ENCODE assay signal across 21 mouse cellular contexts in the genomic region with DNA sequence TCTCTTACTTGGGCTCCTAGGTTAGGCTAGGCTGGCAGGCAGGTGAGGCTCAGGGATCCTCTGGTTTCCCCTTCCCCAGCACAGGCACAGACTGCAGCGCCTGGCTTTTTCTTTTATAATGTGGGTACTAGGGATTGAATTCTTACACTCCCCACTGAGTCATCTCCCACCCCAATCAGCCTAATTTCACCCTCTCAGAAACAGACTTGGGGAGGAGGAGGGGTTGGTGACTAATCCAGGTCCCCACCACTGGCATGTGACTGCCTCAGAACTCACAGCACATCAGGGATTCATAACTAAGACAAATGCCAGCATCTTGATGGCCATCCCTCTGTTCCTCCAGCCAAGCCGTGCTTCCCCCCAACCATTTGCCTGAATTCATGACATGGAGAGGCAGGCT.
A peak's percentile ranks its signal among the peaks of the same experiment; 100 is the strongest.
DNase-seq lines count a peak whose midpoint lies in the region; ATAC-seq and TF ChIP-seq lines count a peak whose summit lies in the region.
"Had no signal": no experiment of that assay in that cellular context is flagged by ENCODE, and none has a peak within 500 bp of the region (broad histone marks: within the 10 kb centered on the region; RNA-seq: fewer than 3 reads in every experiment).

No protein-coding gene starts in this region.

- H3K4me2 ChIP-seq in midbrain, embryonic 15.5 days = no peak overlapping the region
- H3K4me2 ChIP-seq: embryonic facial prominence, embryonic 12.5 days; forebrain, embryonic 13.5 days; limb, embryonic 15.5 days; liver, embryonic 15.5 days; midbrain, embryonic 12.5 days; neural tube, embryonic 12.5 days had no signal

- no peak overlapping the region for H3K4me3 ChIP-seq in cerebellum, adult 2 months (replicated peaks; ENCODE audit: insufficient read depth, low read depth, low read length)
- no peak overlapping the region for H3K4me3 ChIP-seq in midbrain, embryonic 15.5 days
- H3K4me3 ChIP-seq: embryonic facial prominence, embryonic 12.5 days; erythroblast, embryonic 14.5 days; forebrain, embryonic 13.5 days; hindbrain, embryonic 10.5 days; limb, embryonic 15.5 days; liver, embryonic 15.5 days; midbrain, embryonic 12.5 days; neural tube, embryonic 12.5 days had no signal

- no peak for ATAC-seq in cerebellum, adult (ENCODE audit: insufficient number of reproducible peaks, low FRiP score, low TSS enrichment)
- ATAC-seq in midbrain, embryonic 15.5 days (replicated peaks) = no peak
- ATAC-seq: forebrain, embryonic 13.5 days had no signal

- no peak overlapping the region for H3K9ac ChIP-seq in midbrain, embryonic 15.5 days
- H3K9ac ChIP-seq: embryonic facial prominence, embryonic 12.5 days; forebrain, embryonic 13.5 days; limb, embryonic 15.5 days; liver, embryonic 15.5 days; midbrain, embryonic 12.5 days; neural tube, embryonic 12.5 days had no signal

- peaks cover 11% of the 10 kb centered on the region for H3K4me1 ChIP-seq in cerebellum, adult 2 months (ENCODE audit: control insufficient read depth, insufficient read depth, low read length)
- H3K4me1 ChIP-seq in midbrain, embryonic 15.5 days = peaks cover 3% of the 10 kb centered on the region
- H3K4me1 ChIP-seq: embryonic facial prominence, embryonic 12.5 days; forebrain, embryonic 13.5 days; hindbrain, embryonic 10.5 days; limb, embryonic 15.5 days; liver, embryonic 15.5 days; midbrain, embryonic 12.5 days; neural tube, embryonic 12.5 days had no signal

- H3K9me3 ChIP-seq in midbrain, embryonic 15.5 days = no peaks in the 10 kb centered on the region
- H3K9me3 ChIP-seq: embryonic facial prominence, embryonic 12.5 days; forebrain, embryonic 13.5 days; hindbrain, embryonic 10.5 days; limb, embryonic 15.5 days; liver, embryonic 15.5 days; midbrain, embryonic 12.5 days; neural tube, embryonic 12.5 days had no signal

- no peaks in the 10 kb centered on the region for H3K36me3 ChIP-seq in midbrain, embryonic 15.5 days (replicated peaks)
- H3K36me3 ChIP-seq: embryonic facial prominence, embryonic 12.5 days; hindbrain, embryonic 10.5 days; limb, embryonic 15.5 days; liver, embryonic 15.5 days; midbrain, embryonic 12.5 days; neural tube, embryonic 12.5 days had no signal

- H3K27ac ChIP-seq in cerebellum, adult 2 months (ENCODE audit: insufficient read depth, low read length) = 0 out of 2 replicates have a peak overlapping the region, but pooled peaks have one; percentile 31
- no peak overlapping the region for H3K27ac ChIP-seq in midbrain, embryonic 15.5 days
- H3K27ac ChIP-seq: embryonic facial prominence, embryonic 12.5 days; forebrain, embryonic 13.5 days; hindbrain, embryonic 10.5 days; limb, embryonic 15.5 days; liver, embryonic 15.5 days; midbrain, embryonic 12.5 days; neural tube, embryonic 12.5 days had no signal

- 68% methylated on average over 2 of the region's 2 CpGs for whole genome bisulfite sequencing in cerebellum, adult 2 months
- 84% methylated on average over 2 of the region's 2 CpGs for WGBS in midbrain, embryonic 15.5 days

- no peak for TF ChIP-seq CTCF in cerebellum, adult 2 months (IDR thresholded peaks at IDR 0.05; ENCODE audit: borderline replicate concordance, insufficient read depth, low read depth, low read length)

- DNase-seq in cerebellum, adult 2 months = no peak
- peak; percentile 34 to 42 for DNase-seq in layer of hippocampus, adult 18-20 months (ENCODE audit: low spot score in 2 of 2)
- DNase-seq in layer of hippocampus, adult 9-11 months = no peak
- peak; percentile 51 for DNase-seq in right cerebral cortex, postnatal 25 days
- no peak for DNase-seq in right cerebral cortex, postnatal 4 days
- no peak for DNase-seq in thymus, adult 18-20 months
- DNase-seq: cerebellum, adult 9-11 months; gastrocnemius, postnatal 25 days; kidney, adult 11 months; lung, postnatal 10 days; thymus, postnatal 25 days had no signal

- TF ChIP-seq POLR2A in cerebellum, adult 2 months (IDR thresholded peaks at IDR 0.05; ENCODE audit: borderline replicate concordance, insufficient read depth, low read length) = no peak

- H3K27me3 ChIP-seq in cerebellum, adult 2 months (ENCODE audit: control insufficient read depth, insufficient read depth, low read length) = no peaks in the 10 kb centered on the region
- no peaks in the 10 kb centered on the region for H3K27me3 ChIP-seq in midbrain, embryonic 15.5 days (replicated peaks)
- H3K27me3 ChIP-seq: embryonic facial prominence, embryonic 12.5 days; forebrain, embryonic 13.5 days; limb, embryonic 15.5 days; liver, embryonic 15.5 days; midbrain, embryonic 12.5 days; neural tube, embryonic 12.5 days had no signal

Comparison
In these comparisons a context has a peak if more than half of its experiments do, and no peak if none do; other contexts are left out.
1. DNase-seq: peak in layer of hippocampus, adult 18-20 months (2 of 2) and right cerebral cortex, postnatal 25 days (single experiment); none in cerebellum, adult 2 months (0 of 2), layer of hippocampus, adult 9-11 months (single experiment), right cerebral cortex, postnatal 4 days (single experiment) and thymus, adult 18-20 months (0 of 2).